Mouse (Mus musculus) olfactory bulb, adult 2 months (tissue): ENCODE results near the gene Mthfd2. TPM values are rescaled to one million over a fixed set of nuclear protein-coding genes. Genes with fewer than 3 reads are reported as not detected.
A peak's percentile ranks its signal among the peaks of the same experiment; 100 is the strongest.
"Not testable (repeated sequence)": the region's sequence is repeated elsewhere in the genome, so short reads cannot be mapped to it uniquely, and the experiment has no call there.

Source experiments
- H3K27ac ChIP-seq: fragments of 200-500 bp; 2 replicates; pipeline ENCODE4 v1.5.1; 2012; ENCODE audit warnings: low read depth, low read length; ENCODE audit not compliant: insufficient read depth
- H3K4me1 ChIP-seq: fragments of 200-500 bp; 2 replicates; pipeline ENCODE4 v1.6.1; 2012; ENCODE audit warnings: low read length; ENCODE audit not compliant: control insufficient read depth, insufficient read depth
- H3K4me3 ChIP-seq: fragments of 200-500 bp; 2 replicates; pipeline ENCODE4 v1.5.1; 2012; ENCODE audit warnings: mild to moderate bottlenecking, low read depth, low read length, moderate library complexity; ENCODE audit not compliant: insufficient read depth
- CTCF ChIP-seq: fragments of 200-500 bp; IDR thresholded peaks from 2 replicates; pipeline ENCODE4 v1.5.1; 2012; ENCODE audit warnings: low read depth, mild to moderate bottlenecking, low read length, moderate library complexity; ENCODE audit not compliant: insufficient read depth
- POLR2A ChIP-seq: fragments of 200-500 bp; IDR thresholded peaks from 2 replicates; pipeline ENCODE4 v1.6.1; 2012; ENCODE audit warnings: mild to moderate bottlenecking, low read depth, low read length, moderate library complexity; ENCODE audit not compliant: insufficient read depth
- WGBS: fragments of 180-500 bp; shearing (Covaris S2); methylation state at CpG from one replicate; pipeline ENCODE4 v1.1.7; 2018; 5-methylcytosine and 5-hydroxymethylcytosine counted together
- polyA plus RNA-seq: library from polyadenylated mRNA; stranded (reverse); fragments of >200 nt; gene quantifications from 2 replicates; pipeline ENCODE4 v1.2.4, GENCODE M21; 2012; ENCODE audit warnings: low replicate concordance; ENCODE audit not compliant: missing spikeins, insufficient read depth, insufficient read length

Mthfd2 gene
- polyA plus RNA-seq, 1 experiment = not detected

DNA sequence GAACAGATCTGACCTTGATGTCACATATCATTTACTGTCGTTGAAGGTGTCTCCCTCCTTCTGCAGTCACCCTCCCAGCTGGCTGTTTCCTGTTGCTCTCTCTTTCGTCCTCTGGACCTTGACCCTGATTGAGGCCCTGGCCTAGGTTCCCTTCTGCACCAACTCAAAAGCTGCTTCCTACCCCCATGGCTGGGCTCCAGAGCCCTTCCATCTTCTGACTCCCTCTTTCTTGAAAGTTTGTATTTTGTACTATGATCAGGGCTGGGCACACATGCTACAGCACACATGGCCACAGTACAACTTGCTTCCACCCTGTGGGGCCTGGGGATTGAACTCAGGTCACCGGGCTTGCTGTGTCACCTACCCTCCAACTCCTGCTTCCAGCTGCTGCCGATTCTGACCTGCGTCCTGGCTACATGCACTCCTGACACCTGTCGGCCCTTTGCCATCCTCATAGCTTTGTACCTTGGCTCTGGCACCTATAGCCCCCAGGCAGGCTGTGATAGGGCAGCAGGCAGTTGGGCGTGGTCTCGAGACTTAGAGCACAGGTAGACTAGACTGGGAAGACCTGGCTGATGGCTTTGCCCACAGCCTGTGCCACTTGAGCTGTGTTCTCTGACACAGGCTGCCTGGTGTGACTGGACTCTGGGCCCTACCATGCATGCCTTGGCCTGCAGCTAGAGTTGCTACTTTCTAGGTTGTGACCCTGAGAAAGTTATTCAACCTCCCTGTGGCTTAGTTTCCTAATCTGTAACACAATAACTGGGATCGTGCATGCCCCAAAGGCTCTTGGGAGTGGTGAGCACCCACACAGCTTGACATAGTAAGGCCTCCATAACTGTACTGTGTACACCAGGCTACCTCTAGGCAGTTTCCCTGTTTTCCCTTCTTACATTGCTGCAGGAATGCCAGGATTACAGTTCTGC is 29.4 kb upstream of the Mthfd2 start:
- H3K4me3 ChIP-seq = no peak overlapping the region
- peaks cover 4% of the 10 kb centered on the region for H3K4me1 ChIP-seq
- TF ChIP-seq POLR2A = no peak
- no peak for TF ChIP-seq CTCF
- no peak overlapping the region for H3K27ac ChIP-seq
- WGBS = 82% methylated on average over 9 of the region's 9 CpGs

DNA sequence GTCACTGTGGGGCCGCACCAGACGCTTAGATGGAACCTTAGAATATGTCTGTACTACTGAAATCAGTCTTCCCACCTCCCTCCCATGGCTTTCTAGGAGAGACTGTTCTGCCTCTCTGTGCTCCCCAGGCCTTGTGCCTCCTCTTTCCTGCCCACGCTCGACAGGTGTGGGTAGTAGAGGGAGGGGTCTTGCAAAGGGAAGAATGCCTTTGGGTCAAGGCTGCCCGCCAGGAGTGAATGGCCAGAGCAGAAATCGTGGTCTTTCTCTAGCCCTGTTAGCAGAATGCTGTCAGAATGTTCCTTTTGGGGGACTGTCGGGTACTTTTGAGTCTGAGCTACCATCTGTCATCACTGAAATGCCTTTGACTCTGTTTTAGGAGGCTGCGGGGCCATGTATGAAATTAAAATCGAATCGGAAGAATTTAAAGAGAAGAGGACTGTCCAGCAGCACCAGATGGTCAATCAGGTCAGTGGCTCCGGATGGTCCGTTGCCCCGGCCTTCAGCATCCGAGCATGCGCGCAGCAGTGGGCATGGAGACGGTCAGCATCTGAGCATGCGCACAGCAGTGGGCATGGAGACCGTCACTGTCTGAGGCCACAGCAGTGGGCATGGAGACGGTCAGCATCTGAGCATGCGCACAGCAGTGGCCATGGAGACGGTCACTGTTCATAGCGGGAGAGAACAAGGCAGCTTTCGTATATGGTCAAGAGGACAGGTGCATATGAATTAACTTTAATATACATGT is 27.1 kb upstream of the Mthfd2 start:
- no peak overlapping the region for H3K27ac ChIP-seq
- peaks cover 9% of the 10 kb centered on the region for H3K4me1 ChIP-seq
- TF ChIP-seq CTCF = no peak
- no peak for TF ChIP-seq POLR2A
- no peak overlapping the region for H3K4me3 ChIP-seq
- 94% methylated on average over 24 of the region's 24 CpGs for WGBS

DNA sequence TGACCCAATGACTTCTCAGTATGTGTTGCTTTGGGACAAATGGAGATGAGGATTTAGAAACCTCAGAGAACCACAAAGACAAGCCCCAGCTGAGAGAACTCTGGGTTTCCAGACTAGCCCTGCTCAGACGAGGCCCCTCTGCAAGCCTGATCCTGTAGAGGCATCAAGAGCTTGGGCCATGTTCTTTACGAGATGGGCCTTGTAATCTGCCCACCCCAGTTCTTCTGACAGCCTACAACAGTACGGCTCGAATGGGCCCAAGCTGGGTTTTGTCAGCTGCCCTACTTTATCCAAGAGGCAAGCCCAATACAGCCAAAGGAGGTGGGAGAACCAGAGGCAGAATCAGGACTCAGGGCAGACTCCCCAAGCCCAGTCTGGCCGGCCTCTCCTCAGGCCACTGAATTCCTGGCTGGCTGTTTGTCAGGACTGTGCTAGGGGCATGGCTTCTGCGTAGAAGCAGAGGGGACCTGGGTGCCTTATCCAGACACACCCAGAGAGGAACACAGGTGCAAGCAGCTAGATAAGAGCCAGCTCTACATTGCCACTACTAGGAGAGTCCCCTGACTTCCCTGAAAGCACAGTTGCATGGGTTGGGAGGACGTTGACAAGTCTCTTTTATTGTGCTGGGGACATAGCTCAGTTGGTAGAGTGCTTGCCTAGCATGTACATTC is 25.9 kb upstream of the Mthfd2 start:
- no peak for TF ChIP-seq CTCF
- no peak for TF ChIP-seq POLR2A
- 85% methylated on average over 7 of the region's 7 CpGs for WGBS
- Histone ChIP-seq H3K4me3 (no peak overlapping the region), H3K4me1 (peaks cover 9% of the 10 kb centered on the region), H3K27ac (no peak overlapping the region)

DNA sequence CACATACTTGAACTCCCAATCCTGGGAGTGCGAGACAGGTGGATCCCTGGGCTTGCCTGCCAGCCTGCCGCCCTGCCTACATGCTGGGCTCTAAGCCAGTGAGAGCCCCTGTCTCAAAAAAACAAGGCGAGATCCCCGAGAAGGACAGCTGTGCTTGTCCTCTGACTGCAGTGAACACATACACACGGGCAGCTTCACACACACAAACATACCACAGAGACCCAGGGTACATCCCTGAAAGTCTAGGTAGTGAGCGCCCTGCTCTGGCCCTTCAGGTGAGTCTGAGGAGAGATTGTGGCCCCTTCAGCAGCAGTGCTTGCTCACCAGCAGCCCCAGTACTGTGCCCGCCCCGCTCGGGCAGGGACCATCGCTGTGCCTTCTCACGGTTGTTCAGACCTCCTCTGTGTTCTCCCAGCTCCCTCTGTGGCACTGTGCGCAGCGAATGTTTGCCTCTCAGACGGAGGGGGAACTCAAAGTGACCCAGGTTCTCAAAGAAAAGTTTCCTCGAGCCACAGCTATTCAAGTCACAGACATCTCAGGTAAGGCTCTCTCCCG is 25.2 kb upstream of the Mthfd2 start:
- 87% methylated on average over 16 of the region's 16 CpGs for WGBS
- H3K4me3 ChIP-seq = no peak overlapping the region
- H3K27ac ChIP-seq = no peak overlapping the region
- TF ChIP-seq POLR2A (no peak), CTCF (no peak)
- peaks cover 9% of the 10 kb centered on the region for H3K4me1 ChIP-seq

DNA sequence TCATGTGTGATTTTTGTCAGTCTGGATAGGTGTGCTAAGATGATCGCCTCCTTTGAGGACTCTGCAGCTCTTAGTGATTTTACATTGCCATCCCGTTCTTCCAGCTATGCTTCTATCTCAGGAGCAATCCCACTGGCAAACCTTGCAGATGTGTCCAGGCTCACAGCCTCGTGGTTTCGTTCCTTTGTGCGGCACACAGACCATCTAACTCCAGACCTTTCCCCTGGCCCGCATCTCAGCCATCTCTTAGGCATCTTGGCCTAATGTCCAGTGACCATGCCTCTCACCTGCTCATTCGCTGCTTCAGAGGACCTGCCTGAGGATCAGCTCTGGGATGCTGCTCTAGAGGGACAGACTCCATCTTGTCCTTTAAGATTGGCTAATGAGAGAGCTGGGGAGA is 24.5 kb upstream of the Mthfd2 start:
- TF ChIP-seq POLR2A (no peak), CTCF (no peak)
- WGBS = 77% methylated on average over 7 of the region's 7 CpGs
- H3K4me1 ChIP-seq = peaks cover 9% of the 10 kb centered on the region
- H3K27ac ChIP-seq = no peak overlapping the region
- peak overlapping the region; percentile 90 for H3K4me3 ChIP-seq

DNA sequence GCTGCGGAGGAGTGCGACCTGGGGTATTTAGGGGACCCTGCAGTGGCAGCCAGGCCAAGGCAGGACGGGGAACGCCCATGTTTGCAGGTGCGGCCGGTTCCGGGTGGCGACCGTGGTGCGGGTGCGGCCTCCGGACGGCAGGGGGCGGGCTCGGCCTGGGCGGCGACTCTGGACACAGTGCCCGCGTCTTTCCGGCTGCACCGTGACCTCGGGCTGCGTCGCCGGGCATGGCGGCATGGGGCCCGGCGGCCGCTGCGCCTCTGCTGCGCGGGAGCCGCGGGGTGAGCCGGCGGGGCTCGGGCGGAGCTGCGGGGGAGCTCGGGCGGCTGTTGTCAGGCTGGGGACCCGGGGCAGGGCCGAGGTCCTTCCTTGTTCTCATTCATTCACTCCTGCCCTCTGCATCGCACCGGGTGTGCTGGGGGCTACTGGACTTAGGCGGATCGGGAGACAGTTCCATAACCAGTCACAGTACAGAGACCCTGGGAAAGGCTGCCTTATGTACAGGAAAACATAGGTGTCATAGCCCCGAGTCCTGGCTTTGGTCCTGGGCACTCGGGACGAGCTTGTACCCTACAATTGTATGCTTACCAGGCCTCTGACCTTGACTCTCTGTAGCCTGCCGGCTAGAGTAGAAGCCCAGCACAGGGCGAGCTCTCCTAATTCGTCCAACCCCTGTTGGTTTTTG is 23.7 kb upstream of the Mthfd2 start:
- peaks cover 9% of the 10 kb centered on the region for H3K4me1 ChIP-seq
- no peak overlapping the region for H3K27ac ChIP-seq
- under 1% methylated on average over 53 of the region's 53 CpGs for WGBS
- peak overlapping the region; percentile 90 for H3K4me3 ChIP-seq
- TF ChIP-seq CTCF (peak; percentile 81), POLR2A (peak; percentile 87)

DNA sequence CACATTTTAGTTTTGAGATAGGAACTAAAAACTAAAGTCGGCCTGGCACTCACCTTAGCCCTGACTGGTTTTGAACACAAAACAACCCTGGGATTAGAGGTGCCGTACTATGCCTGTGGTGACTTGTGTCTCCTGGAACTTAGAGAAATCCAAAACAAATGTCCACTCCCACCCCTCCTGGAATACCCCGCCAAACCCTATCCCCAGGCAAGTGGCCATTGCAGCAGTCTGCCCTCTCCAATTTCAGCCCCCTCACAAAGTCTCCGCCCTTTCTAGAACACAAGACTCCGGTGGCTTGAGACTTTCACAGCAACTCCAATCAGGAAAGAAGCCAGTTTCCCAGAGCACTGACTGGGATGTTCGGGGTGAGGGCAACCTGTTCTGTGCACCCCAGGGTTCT is 23.2 kb upstream of the Mthfd2 start, which contains the start of gene Bola3:
Gene Bola3, plus strand, starts transcription at position 275 of the 400 bp plus-strand sequence.
- 32% methylated on average over 6 of the region's 6 CpGs for WGBS
- Histone ChIP-seq H3K27ac (no peak within 1 kb of the TSS), H3K4me3 (peak within 1 kb of the TSS; percentile 90), H3K4me1 (peaks cover 9% of the 10 kb centered on the region)
- no peak for TF ChIP-seq CTCF
- TF ChIP-seq POLR2A = no peak

DNA sequence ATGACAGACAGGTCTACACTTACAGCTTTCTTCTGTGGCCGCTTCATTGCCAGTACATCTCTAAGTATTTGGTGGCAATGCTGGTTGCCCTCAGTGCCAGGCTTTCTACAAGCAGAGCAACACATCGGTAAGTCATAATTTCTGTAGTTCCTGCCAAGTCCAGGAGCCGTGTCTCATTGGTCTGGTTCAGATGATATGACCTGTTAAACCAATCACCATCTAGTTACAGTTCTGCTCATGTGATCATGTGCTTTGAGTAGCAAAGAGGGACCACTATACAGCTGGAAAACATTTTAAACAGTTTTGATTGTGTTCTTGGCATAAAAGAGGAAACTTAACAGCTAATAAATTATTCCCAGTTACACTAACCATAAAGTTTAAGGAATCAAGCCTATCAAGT is 22.2 kb upstream of the Mthfd2 start:
- Histone ChIP-seq H3K4me1 (peaks cover 9% of the 10 kb centered on the region), H3K27ac (no peak overlapping the region), H3K4me3 (no peak overlapping the region)
- 86% methylated on average over 3 of the region's 3 CpGs for WGBS
- TF ChIP-seq CTCF = no peak

DNA sequence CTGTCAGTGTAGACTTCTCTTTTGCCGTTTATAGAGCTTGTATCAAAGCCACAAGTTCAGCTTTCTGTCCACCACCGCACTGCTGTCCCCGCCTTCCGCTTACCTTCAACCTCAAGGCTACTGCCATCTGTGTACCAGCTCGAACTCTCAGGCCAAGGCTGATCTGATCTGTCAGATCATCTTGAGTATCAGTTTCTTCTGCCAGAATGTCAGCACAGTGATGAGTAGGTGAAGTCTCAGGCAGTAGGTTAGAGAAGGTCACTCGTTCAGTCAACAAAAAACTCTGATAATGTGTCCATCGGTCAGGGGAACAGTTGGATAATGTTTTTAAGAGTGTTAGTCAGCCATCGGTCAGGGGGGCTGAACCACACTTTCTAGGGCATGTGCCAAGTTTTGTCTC is 19.6 kb upstream of the Mthfd2 start:
- not testable (repeated sequence) for H3K27ac ChIP-seq, H3K4me1 ChIP-seq, H3K4me3 ChIP-seq
- 89% methylated on average over 8 of the region's 8 CpGs for WGBS
